Mouse (Mus musculus) limb, embryonic 10.5 days (tissue): ENCODE measurements around the gene Rnf150. TPM values are rescaled to one million over a fixed set of nuclear protein-coding genes. Genes with fewer than 3 reads are reported as not detected.

Source experiments
- DNase-seq: peaks from one replicate; pipeline ENCODE4 v3.0.0-alpha.2; 2017; ENCODE audit warnings: low spot score
- H3K27ac ChIP-seq: fragments of 300-500 bp; sonication (generic); 2 replicates; pipeline ENCODE4 v1.5.1; 2016; ENCODE audit warnings: mild to moderate bottlenecking
- H3K27me3 ChIP-seq: fragments of 300-500 bp; sonication (generic); 2 replicates; pipeline ENCODE4 v1.6.1; 2016; ENCODE audit warnings: low read depth, mild to moderate bottlenecking; ENCODE audit not compliant: poor library complexity, severe bottlenecking
- H3K36me3 ChIP-seq: fragments of 300-500 bp; sonication (generic); 2 replicates; pipeline ENCODE4 v1.6.1; 2016; ENCODE audit warnings: mild to moderate bottlenecking, moderate library complexity
- H3K4me1 ChIP-seq: fragments of 300-500 bp; sonication (generic); 2 replicates; pipeline ENCODE4 v1.6.1; 2016
- H3K4me3 ChIP-seq: fragments of 300-500 bp; sonication (generic); 2 replicates; pipeline ENCODE4 v1.5.1; 2016; ENCODE audit warnings: mild to moderate bottlenecking, moderate library complexity
- H3K9me3 ChIP-seq: fragments of 300-500 bp; sonication (generic); replicated peaks from 2 replicates; pipeline ENCODE4 v1.6.1; 2016; ENCODE audit warnings: mild to moderate bottlenecking
- WGBS: fragments of 180-500 bp; shearing (Covaris S2); methylation state at CpG from one replicate; pipeline ENCODE4 v1.1.7; 2016; 5-methylcytosine and 5-hydroxymethylcytosine counted together
- polyA plus RNA-seq: library from polyadenylated mRNA; unstranded; fragments of >200 nt; fragmentation: Nextera tagmentation; extraction: Ambion mirVana; gene quantifications from 2 replicates; pipeline ENCODE4 v1.2.1, GENCODE M21; 2016

Rnf150 gene
- polyA plus RNA-seq, 1 experiment from 2014 or later: 2.1 TPM

DNA sequence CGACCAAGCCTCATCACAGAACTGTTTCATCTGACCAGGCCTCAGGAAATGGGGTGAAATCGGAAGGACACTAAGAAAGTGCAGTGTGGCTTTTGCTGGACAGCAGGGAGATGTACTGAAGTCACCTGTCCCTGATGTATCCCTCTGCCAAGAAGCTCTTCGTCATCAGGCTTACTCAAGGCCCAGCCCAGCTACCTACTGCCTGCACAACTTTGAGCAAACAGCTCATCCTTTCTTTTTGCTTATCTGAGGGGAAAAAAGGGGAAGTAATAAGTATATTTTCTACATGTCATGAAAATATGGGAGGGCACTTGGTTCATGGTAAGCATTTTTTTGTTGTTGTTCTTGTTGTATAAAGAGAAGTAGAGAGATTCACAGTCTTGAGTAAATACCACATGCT, 191.6 kb downstream of the Rnf150 start:
- no peaks in the 10 kb centered on the region for H3K36me3 ChIP-seq
- H3K27me3 ChIP-seq: no peaks in the 10 kb centered on the region
- no peaks in the 10 kb centered on the region for H3K9me3 ChIP-seq
- H3K4me1 ChIP-seq: peaks cover 25% of the 10 kb centered on the region
- no peak overlapping the region for H3K27ac ChIP-seq
- 88% methylated on average over 3 of the region's 3 CpGs for WGBS
- H3K4me3 ChIP-seq: no peak overlapping the region
- DNase-seq: no peak

DNA sequence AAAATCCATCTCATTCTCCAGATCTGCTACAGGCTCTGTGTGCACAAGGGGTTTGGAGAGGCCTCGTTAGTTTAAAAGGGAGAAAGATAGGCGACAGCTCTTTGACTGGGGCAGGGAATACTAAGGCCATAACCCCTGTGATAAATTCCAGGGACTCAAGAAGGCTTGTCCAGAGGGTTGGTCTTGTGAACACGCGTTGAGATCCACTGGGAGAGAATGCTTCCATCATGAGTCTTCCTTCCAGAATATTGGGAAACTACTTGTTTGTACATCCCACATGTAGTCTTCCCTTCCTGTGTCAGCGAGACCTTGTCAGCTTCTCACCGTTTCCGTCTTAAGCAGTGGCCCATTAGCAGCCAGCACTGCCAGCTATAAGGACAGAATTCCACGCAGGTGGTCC, 195.8 kb downstream of the Rnf150 start:
- Histone ChIP-seq H3K27ac (no peak overlapping the region), H3K27me3 (no peaks in the 10 kb centered on the region), H3K9me3 (no peaks in the 10 kb centered on the region), H3K36me3 (no peaks in the 10 kb centered on the region), H3K4me3 (no peak overlapping the region), H3K4me1 (peaks cover 21% of the 10 kb centered on the region)
- no peak for DNase-seq
- WGBS: 37% methylated on average over 8 of the region's 8 CpGs

DNA sequence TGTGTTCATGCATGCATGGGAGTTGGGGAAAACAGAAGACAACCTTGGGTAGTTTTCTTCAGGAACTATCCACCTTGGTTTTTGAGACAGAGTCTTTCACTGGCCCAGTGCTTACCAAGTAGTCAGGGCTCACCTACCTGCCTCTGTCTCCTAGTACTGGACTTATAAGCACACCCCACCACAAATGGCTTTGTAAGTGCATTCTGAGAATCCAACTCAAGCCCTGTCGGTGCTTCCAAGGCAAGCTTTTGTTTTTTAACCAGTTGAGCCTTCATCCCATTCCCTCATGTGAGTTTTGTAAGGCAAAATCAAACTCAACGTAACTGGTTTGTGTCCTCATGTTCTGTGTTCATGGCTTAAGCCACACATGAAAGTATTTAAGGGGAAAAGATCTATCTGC, 196.9 kb downstream of the Rnf150 start:
- no peak overlapping the region for H3K4me3 ChIP-seq
- H3K27ac ChIP-seq: no peak overlapping the region
- peaks cover 21% of the 10 kb centered on the region for H3K4me1 ChIP-seq
- no peaks in the 10 kb centered on the region for H3K36me3 ChIP-seq
- 89% methylated on average over 2 of the region's 2 CpGs for WGBS
- DNase-seq: peak; percentile 14
- no peaks in the 10 kb centered on the region for H3K9me3 ChIP-seq
- H3K27me3 ChIP-seq: no peaks in the 10 kb centered on the region

DNA sequence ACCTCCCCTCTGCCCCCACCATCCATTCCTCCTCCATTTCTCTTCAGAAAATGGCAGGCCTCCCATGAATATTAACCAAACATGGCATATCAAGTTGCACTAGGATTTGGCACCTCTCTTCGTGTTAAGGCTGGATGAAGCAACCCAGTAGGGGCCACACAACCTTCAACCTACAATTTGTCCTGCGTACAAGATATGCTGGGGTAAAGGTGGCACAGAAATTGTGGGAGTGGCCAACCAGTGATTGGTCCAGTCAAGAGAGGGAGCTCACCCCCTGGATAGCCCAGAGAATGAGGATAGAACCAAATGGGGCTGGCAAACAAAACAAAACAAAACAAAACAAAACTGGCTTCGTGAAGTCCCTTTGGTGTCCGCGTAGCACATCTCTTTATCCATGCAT, 198.1 kb downstream of the Rnf150 start:
- DNase-seq: no peak
- Histone ChIP-seq H3K27me3 (no peaks in the 10 kb centered on the region), H3K4me3 (no peak overlapping the region), H3K36me3 (no peaks in the 10 kb centered on the region), H3K4me1 (peaks cover 21% of the 10 kb centered on the region), H3K9me3 (no peaks in the 10 kb centered on the region), H3K27ac (no peak overlapping the region)
- 82% methylated on average over 5 of the region's 5 CpGs for WGBS

DNA sequence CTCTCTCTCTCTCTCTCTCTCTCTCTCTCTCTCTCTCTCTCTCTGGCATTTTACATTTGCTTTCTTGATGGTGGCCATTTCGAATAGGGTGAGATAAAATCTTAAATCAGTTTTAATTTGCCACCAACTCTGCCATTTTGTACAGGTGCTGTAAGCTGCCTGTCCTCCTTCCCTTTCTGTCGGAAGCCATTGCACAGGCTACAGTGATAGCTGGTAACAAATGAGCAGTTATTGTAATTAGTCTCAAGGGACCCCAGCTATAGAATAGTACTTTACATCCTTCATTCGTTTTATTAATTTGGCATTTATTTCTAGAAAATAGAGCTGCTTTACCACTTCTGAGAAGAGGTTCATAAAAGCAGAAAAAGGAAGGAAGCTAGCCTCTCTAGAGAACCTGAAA, 198.7 kb downstream of the Rnf150 start:
- no peaks in the 10 kb centered on the region for H3K27me3 ChIP-seq
- no peaks in the 10 kb centered on the region for H3K9me3 ChIP-seq
- H3K36me3 ChIP-seq: no peaks in the 10 kb centered on the region
- H3K27ac ChIP-seq: no peak overlapping the region
- H3K4me1 ChIP-seq: peaks cover 21% of the 10 kb centered on the region
- WGBS: 86% methylated on average over 3 of the region's 3 CpGs
- no peak for DNase-seq
- no peak overlapping the region for H3K4me3 ChIP-seq

DNA sequence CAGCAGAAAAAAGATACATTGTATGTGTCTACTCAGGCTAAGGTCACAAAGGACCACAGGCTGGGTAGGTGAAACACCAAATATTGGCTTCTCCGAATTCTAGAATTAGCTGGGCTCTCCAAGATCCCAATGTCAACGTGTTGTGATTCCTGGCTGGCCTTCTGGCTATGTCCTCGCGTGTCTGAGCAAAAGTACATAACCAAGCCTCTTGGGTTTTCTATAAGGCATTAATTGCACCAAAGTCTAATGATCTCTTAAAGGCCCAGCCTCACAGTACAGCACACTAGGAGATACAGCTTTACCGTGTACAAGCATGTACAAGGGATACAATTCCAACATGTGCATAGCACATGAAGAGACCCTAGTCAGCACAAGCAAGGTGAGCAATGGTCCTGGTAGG, 199.1 kb downstream of the Rnf150 start:
- H3K27me3 ChIP-seq: no peaks in the 10 kb centered on the region
- no peaks in the 10 kb centered on the region for H3K9me3 ChIP-seq
- DNase-seq: no peak
- 90% methylated on average over 5 of the region's 5 CpGs for WGBS
- no peaks in the 10 kb centered on the region for H3K36me3 ChIP-seq
- no peak overlapping the region for H3K27ac ChIP-seq
- H3K4me1 ChIP-seq: peaks cover 21% of the 10 kb centered on the region
- H3K4me3 ChIP-seq: no peak overlapping the region

DNA sequence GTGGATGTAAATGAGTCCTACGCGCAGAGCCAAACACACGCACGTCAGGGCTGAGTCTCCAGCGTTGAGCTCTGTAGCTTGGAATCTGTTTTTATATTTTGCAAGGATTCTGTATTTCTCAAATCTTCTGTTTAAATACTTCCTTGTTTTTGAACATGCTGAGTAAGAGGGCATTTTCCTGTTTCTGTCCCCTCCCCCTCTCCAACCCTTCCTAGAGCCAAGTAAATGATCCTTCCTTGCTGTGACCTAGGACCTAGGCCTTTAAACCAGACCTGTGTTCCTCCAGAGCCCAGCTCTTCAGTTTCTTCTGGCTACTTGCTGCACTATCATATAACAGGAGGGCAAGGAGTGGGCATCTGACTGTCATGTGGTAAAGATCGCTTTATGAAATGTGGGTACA, 200.9 kb downstream of the Rnf150 start:
- Histone ChIP-seq H3K36me3 (no peaks in the 10 kb centered on the region), H3K9me3 (no peaks in the 10 kb centered on the region), H3K4me3 (no peak overlapping the region), H3K27me3 (no peaks in the 10 kb centered on the region), H3K27ac (no peak overlapping the region), H3K4me1 (peaks cover 4% of the 10 kb centered on the region)
- DNase-seq: no peak
- WGBS: 95% methylated on average over 6 of the region's 6 CpGs

DNA sequence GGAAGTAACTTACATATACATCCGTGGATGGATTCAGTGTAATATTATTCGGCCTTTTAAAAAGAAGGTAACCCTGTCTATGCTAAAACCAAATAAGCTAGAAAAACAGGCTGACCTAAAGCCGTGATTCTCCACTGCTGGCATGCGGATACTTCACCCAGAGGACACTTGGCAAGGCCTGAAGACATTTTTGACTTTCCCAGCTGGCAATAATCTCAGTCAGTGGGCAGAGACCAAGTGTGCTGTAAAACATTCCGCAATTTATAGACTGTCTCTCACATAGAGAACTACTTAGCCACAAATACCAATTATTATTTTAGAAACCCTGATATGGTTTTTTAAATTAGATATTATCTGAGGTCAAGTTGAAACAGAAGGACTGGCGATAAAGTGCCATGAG, 202.9 kb downstream of the Rnf150 start:
- H3K4me3 ChIP-seq: no peak overlapping the region
- no peaks in the 10 kb centered on the region for H3K9me3 ChIP-seq
- DNase-seq: no peak
- no peaks in the 10 kb centered on the region; the same call in 1 of the 2 replicates for H3K4me1 ChIP-seq
- H3K27me3 ChIP-seq: no peaks in the 10 kb centered on the region
- H3K27ac ChIP-seq: no peak overlapping the region
- 90% methylated on average over 6 of the region's 6 CpGs for WGBS
- no peaks in the 10 kb centered on the region for H3K36me3 ChIP-seq

DNA sequence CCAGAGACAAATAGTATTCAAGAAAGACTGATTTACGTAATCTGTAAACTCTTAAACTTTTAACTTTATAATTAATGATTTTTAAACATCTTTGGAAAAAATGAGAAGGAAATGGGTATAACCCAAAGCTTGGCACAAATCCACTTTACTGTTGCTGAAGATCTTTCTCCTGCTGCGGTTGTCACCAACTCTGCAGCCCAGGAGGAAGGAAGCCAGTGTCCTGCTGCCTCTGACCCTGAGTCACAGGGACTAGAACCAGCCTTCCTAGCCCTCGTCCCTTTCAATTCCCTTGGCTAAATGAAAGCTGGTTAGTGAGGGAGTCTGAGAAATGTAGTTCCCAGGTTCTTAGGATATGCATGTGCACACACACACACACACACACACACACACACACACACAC, 203.7 kb downstream of the Rnf150 start:
- no peak for DNase-seq
- Histone ChIP-seq H3K27ac (no peak overlapping the region), H3K36me3 (no peaks in the 10 kb centered on the region), H3K9me3 (no peaks in the 10 kb centered on the region), H3K4me1 (no peaks in the 10 kb centered on the region; the same call in 1 of the 2 replicates), H3K27me3 (no peaks in the 10 kb centered on the region), H3K4me3 (no peak overlapping the region)
- 91% methylated on average over 3 of the region's 3 CpGs for WGBS

DNA sequence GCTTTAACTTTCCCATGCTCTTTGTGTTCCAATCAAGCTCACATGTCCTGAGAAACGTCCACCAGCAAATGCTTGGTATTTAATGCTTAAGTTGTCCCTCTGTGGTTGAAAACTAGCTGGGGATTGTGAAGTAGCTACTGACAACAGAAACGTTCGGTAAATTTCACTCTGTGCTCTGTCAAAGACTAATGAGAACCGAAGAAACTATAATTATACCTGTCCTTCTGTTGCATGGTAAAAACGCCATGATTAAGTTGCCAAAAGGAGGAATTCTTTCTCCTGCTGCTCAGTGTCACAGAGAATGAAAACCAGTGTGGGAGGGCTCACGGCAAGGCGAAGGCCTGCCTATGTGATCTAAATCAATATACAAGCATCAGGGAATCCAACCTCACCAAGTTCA, 204.8 kb downstream of the Rnf150 start:
- 77% methylated on average over 7 of the region's 7 CpGs for WGBS
- no peak overlapping the region for H3K4me3 ChIP-seq
- no peaks in the 10 kb centered on the region for H3K9me3 ChIP-seq
- no peak for DNase-seq
- H3K4me1 ChIP-seq: no peaks in the 10 kb centered on the region; the same call in 1 of the 2 replicates
- H3K36me3 ChIP-seq: no peaks in the 10 kb centered on the region
- H3K27ac ChIP-seq: no peak overlapping the region
- H3K27me3 ChIP-seq: no peaks in the 10 kb centered on the region

DNA sequence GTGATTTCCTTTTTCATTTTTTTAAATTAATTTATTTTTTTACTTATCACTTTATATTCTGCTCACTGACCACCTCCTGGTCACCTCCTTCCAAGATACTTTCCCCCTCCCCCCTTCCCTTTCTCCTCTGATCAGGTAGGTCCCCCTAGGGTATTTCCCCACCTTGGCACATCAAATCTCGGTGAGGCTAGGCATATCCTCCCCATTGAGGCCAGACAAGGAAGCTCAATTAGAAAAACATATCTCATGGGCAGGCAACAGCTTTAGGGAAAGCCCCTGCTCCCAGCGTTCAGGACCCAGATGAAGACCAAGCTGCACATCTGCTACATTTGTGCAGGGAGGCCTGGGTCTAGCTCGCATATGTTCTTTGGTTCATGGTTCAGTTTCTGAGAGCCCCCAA, 211.1 kb downstream of the Rnf150 start:
- peaks cover 11% of the 10 kb centered on the region for H3K4me1 ChIP-seq
- H3K9me3 ChIP-seq: no peaks in the 10 kb centered on the region
- no peaks in the 10 kb centered on the region for H3K36me3 ChIP-seq
- no peaks in the 10 kb centered on the region for H3K27me3 ChIP-seq
- H3K27ac ChIP-seq: no peak overlapping the region
- WGBS: 94% methylated on average over 3 of the region's 3 CpGs
- DNase-seq: no peak
- no peak overlapping the region for H3K4me3 ChIP-seq

DNA sequence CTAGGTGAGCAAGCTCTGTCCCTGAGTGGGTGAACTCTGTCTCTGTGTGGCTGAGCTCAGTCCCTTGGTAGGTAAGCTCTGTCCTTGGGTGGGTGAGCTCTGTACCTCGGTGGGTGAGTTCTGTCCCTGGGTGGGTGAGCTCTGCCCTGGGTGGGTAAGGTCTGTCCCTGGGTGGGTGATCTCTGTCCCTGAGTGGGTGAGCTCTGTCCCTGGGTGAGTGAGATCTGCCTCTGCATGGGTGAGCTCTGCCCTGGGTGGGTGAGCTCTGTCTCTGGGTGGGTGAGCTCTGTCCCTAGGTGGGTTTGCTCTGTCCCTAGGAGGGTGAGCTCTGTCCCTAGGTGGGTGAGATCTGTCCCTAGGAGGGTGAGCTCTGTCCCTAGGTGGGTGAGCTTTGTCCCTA, 213.5 kb downstream of the Rnf150 start:
- WGBS: 100% methylated on average over 1 of the region's 1 CpGs
- H3K27me3 ChIP-seq: no peaks in the 10 kb centered on the region
- DNase-seq: no peak
- H3K27ac ChIP-seq: no peak overlapping the region
- no peaks in the 10 kb centered on the region for H3K9me3 ChIP-seq
- no peak overlapping the region for H3K4me3 ChIP-seq
- no peaks in the 10 kb centered on the region for H3K36me3 ChIP-seq
- peaks cover 18% of the 10 kb centered on the region for H3K4me1 ChIP-seq

DNA sequence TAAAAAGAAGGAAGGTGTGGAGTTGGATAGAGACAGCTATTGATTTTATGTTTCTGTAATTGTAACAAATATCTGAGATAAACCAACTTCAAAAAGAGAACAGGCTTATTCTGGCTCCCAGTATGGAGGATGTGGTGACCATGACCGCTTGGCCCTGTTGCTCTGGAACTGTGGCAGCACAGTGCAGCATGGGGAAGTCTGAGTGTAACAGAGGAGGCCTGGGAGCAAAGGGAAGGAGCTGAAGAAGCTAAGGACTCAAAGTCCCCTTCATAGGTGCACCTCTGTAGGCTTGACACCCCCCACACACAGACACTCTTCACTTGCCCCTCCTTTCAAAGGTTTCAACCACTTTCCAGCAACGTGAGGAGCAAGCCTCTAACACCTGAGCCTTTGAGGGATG, 214.2 kb downstream of the Rnf150 start:
- WGBS: 75% methylated on average over 2 of the region's 2 CpGs
- DNase-seq: no peak

DNA sequence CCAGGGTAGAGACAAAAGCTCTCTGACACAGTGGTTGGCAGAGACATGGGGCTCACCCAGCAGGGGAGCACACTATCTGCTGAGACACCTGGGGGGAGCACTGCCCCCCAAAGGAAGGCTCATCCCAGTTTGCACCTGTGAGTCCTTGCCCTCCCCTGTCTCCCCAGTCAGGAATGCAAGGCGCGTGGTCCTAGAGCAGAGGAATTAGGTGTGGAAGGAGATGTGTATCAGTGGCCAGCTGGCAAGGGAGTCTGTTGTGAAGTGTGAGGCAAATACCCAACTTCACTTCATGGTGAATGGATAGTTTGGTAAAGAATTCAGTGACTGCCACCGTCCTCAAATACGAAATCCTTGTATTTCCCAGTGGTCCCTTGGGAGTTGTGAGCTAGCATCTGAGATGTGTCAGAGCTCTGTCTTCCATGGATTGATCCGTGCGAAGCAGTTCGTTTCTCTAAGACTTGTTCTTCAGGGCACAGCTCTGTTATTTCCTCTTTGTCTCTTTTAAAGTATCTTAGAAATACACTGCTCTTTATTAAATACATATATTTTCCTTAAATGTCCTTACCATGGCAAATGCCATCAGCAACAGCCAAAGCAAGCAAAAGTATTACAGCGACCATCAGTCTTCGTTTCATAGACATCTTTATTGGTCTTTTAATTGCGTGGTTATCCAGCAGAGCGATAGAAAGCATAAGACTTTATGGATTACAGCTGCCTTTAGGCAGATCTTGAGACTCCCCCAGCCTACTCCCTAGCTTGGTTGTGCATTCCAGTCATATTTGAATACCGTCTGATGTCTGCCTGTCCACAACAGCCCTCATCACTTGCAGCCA, 215.8 kb downstream of the Rnf150 start:
- Histone ChIP-seq H3K4me1 (peaks cover 18% of the 10 kb centered on the region), H3K27ac (no peak overlapping the region), H3K9me3 (no peaks in the 10 kb centered on the region), H3K36me3 (no peaks in the 10 kb centered on the region), H3K4me3 (no peak overlapping the region), H3K27me3 (no peaks in the 10 kb centered on the region)
- DNase-seq: no peak
- WGBS: 51% methylated on average over 12 of the region's 12 CpGs

More for the DNA sequence above, 214.2 kb downstream of the Rnf150 start:
- H3K27ac ChIP-seq: no peak overlapping the region
- no peaks in the 10 kb centered on the region for H3K36me3 ChIP-seq
- peaks cover 18% of the 10 kb centered on the region for H3K4me1 ChIP-seq
- no peaks in the 10 kb centered on the region for H3K9me3 ChIP-seq
- H3K4me3 ChIP-seq: no peak overlapping the region
- H3K27me3 ChIP-seq: no peaks in the 10 kb centered on the region
